Mouse (Mus musculus): ENCODE results near the gene Cd300a.
"Not testable (repeated sequence)": the region's sequence is repeated elsewhere in the genome, so short reads cannot be mapped to it uniquely, and the experiment has no call there.

Gene Cd300a

GRCm38 (mm10) chr11:114907567-114907966 lies 17.7 kb downstream of the Cd300a start:
- DNase-seq (ENCODE audit: low spot score), result no peak

GRCm38 (mm10) chr11:114908086-114908485 lies 18.2 kb downstream of the Cd300a start:
- DNase-seq (ENCODE audit: low spot score), result no peak

GRCm38 (mm10) chr11:114909538-114909937 lies 19.7 kb downstream of the Cd300a start:
- DNase-seq (ENCODE audit: low spot score), result not testable (repeated sequence)

- DNase-seq (ENCODE audit: low spot score), result peak; percentile 75
These were observed 23.0 kb downstream of the Cd300a start for GRCm38 (mm10) chr11:114912847-114913246.

GRCm38 (mm10) chr11:114914978-114915377 lies 25.1 kb downstream of the Cd300a start:
- no peak for DNase-seq (ENCODE audit: low spot score)

GRCm38 (mm10) chr11:114917120-114917519 lies 27.3 kb downstream of the Cd300a start:
- no peak for DNase-seq (ENCODE audit: low spot score)

GRCm38 (mm10) chr11:114922439-114922838 lies 32.6 kb downstream of the Cd300a start:
- DNase-seq (ENCODE audit: low spot score), result no peak

- peak; percentile 12 for DNase-seq (ENCODE audit: low spot score)
These were observed 34.1 kb downstream of the Cd300a start for GRCm38 (mm10) chr11:114923961-114924360.

GRCm38 (mm10) chr11:114929581-114929980 lies 39.7 kb downstream of the Cd300a start:
- no peak for DNase-seq (ENCODE audit: low spot score)

- DNase-seq (ENCODE audit: low spot score), result no peak
These were observed 41.2 kb downstream of the Cd300a start for GRCm38 (mm10) chr11:114931041-114931440.

GRCm38 (mm10) chr11:114933591-114933990 lies 43.8 kb downstream of the Cd300a start:
- DNase-seq (ENCODE audit: low spot score), result no peak

GRCm38 (mm10) chr11:114934144-114934543 lies 44.3 kb downstream of the Cd300a start, which contains the start of gene Cd300lb:
Gene Cd300lb, minus strand, starts transcription at chr11:114934386.
- no peak for DNase-seq (ENCODE audit: low spot score)
